Mouse (Mus musculus): ENCODE data around the gene Tubgcp4. TPM values are rescaled to one million over a fixed set of nuclear protein-coding genes. Genes with fewer than 3 reads are reported as not detected.

Tubgcp4 gene
- polyA plus RNA-seq, 1 experiment from 2014 or later = 82.1 TPM

DNA sequence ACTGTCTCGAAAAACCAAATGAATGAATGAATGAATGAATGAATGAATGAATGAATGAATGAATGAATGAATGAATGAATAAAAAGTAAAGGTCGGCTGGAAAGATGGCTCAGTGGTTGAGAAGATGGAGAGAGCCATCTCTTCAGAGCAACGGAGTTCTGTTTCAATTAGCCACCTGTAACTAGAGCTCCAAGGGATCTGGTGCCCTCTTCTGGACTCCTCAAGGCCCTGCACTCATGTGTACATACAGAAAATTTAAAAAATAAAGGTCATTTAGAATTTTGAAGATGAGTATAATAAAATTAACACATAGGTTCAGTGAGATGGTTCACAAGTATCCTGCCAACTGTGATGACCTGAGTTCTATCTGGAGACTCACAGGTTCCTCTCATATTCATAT is 17.4 kb upstream of the Tubgcp4 start:
- no peak overlapping the region for H3K27ac ChIP-seq (replicated peaks)
- WGBS = 79% methylated on average over 3 of the region's 3 CpGs
- H3K9me3 ChIP-seq = no peaks in the 10 kb centered on the region
- DNase-seq (ENCODE audit: low spot score) = no peak
- no peaks in the 10 kb centered on the region for H3K4me1 ChIP-seq
- no peaks in the 10 kb centered on the region for H3K27me3 ChIP-seq (replicated peaks; ENCODE audit: low read depth, poor library complexity, severe bottlenecking)
- H3K4me3 ChIP-seq = no peak overlapping the region
- peaks cover 60% of the 10 kb centered on the region for H3K36me3 ChIP-seq (replicated peaks)

DNA sequence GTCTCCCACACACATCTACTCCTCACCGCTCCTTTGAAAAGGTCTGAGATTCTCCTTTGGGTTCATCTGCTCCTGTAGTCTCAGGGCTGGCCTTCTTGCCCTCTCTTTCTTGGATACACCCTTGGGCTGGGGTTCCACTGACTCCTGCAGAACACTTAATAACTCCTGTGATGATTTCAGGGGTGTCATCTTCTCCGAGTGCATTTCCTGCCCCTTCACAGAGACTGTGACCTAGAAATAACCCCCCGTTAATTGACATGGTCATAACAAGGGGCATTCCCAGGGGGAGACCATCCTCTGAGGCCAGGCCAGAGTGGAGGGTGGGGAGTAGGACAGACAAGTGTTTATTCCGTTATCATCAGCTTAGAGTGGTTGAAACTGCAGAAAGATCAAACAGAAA is 1.3 kb upstream of the Tubgcp4 start:
- H3K27me3 ChIP-seq (replicated peaks; ENCODE audit: low read depth, poor library complexity, severe bottlenecking) = no peaks in the 10 kb centered on the region
- DNase-seq (ENCODE audit: low spot score) = no peak
- H3K9me3 ChIP-seq = no peaks in the 10 kb centered on the region
- H3K4me1 ChIP-seq = peaks cover 26% of the 10 kb centered on the region
- peak overlapping the region; percentile 82 for H3K4me3 ChIP-seq
- peaks cover 46% of the 10 kb centered on the region for H3K36me3 ChIP-seq (replicated peaks)
- 65% methylated on average over 4 of the region's 4 CpGs for WGBS
- no peak overlapping the region for H3K27ac ChIP-seq (replicated peaks)

DNA sequence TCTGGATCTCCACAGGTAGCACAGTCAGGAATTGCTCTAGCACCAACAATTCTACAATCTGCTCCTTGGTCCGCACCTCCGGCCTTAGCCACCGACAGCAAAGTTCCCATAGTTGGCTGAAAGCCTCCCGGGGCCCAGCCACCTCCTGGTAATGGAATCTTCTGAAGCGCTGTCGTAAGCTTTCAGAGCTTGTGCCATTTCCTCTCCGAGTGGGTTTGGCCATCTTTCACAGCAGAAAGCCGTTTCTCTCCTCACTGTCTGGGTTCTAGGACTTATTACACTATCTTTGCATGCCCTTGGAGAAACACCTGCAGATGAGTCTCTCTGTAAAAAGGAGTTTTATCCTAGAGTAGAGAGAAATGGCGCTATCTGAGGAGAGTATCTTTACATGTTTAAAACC is 552 bp upstream of the Tubgcp4 start:
- peak overlapping the region; percentile 82 for H3K4me3 ChIP-seq
- peaks cover 46% of the 10 kb centered on the region for H3K36me3 ChIP-seq (replicated peaks)
- no peaks in the 10 kb centered on the region for H3K9me3 ChIP-seq
- no peaks in the 10 kb centered on the region for H3K27me3 ChIP-seq (replicated peaks; ENCODE audit: low read depth, poor library complexity, severe bottlenecking)
- DNase-seq (ENCODE audit: low spot score) = no peak
- no peak overlapping the region for H3K27ac ChIP-seq (replicated peaks)
- H3K4me1 ChIP-seq = peaks cover 26% of the 10 kb centered on the region
- WGBS = 13% methylated on average over 9 of the region's 9 CpGs

GRCm38 (mm10) chr2:121170980-121171742 is 707 bp downstream of the Tubgcp4 start, which contains the start of gene Zscan29:
Zscan29 (minus strand) TSS chr2:121171125.
- H3K36me3 ChIP-seq (replicated peaks) = peaks cover 50% of the 10 kb centered on the region
- peak; percentile 94 for DNase-seq (ENCODE audit: low spot score)
- peak within 1 kb of the TSS; percentile 88 for H3K27ac ChIP-seq (replicated peaks)
- peak within 1 kb of the TSS; percentile 82 for H3K4me3 ChIP-seq
- H3K27me3 ChIP-seq (replicated peaks; ENCODE audit: low read depth, poor library complexity, severe bottlenecking) = no peaks in the 10 kb centered on the region
- peaks cover 26% of the 10 kb centered on the region for H3K4me1 ChIP-seq
- under 1% methylated on average over 66 of the region's 66 CpGs for WGBS
- no peaks in the 10 kb centered on the region for H3K9me3 ChIP-seq

- Histone ChIP-seq H3K27ac (replicated peaks) (no peak overlapping the region), H3K9me3 (no peaks in the 10 kb centered on the region), H3K27me3 (replicated peaks; ENCODE audit: low read depth, poor library complexity, severe bottlenecking) (no peaks in the 10 kb centered on the region), H3K36me3 (replicated peaks) (peaks cover 98% of the 10 kb centered on the region), H3K4me3 (no peak overlapping the region), H3K4me1 (no peaks in the 10 kb centered on the region)
- 95% methylated on average over 3 of the region's 3 CpGs for WGBS
- no peak for DNase-seq (ENCODE audit: low spot score)
Measured at GRCm38 (mm10) chr2:121178828-121179479, 8.5 kb downstream of the Tubgcp4 start.

DNA sequence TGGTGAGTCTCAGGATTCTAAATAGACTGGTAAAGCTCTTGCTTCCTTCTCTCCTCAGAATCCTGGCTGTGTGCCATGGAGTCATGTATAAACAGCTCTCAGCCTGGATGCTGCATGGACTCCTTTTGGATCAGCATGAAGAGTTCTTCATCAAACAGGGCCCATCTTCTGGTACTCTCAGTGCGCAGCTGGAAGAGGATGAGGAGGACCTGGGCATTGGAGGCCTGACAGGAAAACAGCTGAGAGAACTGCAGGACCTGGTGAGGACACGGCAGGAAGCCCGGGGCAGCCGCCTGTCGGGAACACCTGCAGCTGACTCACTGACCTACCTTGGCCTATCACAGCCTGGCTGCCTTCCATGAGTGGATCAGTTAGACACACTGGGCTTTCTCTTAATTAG is 13.0 kb downstream of the Tubgcp4 start:
- WGBS = 92% methylated on average over 5 of the region's 5 CpGs
- no peak overlapping the region for H3K27ac ChIP-seq (replicated peaks)
- no peaks in the 10 kb centered on the region for H3K9me3 ChIP-seq
- DNase-seq (ENCODE audit: low spot score) = no peak
- no peaks in the 10 kb centered on the region for H3K27me3 ChIP-seq (replicated peaks; ENCODE audit: low read depth, poor library complexity, severe bottlenecking)
- H3K4me1 ChIP-seq = no peaks in the 10 kb centered on the region
- no peak overlapping the region for H3K4me3 ChIP-seq
- H3K36me3 ChIP-seq (replicated peaks) = peaks cover 98% of the 10 kb centered on the region

DNA sequence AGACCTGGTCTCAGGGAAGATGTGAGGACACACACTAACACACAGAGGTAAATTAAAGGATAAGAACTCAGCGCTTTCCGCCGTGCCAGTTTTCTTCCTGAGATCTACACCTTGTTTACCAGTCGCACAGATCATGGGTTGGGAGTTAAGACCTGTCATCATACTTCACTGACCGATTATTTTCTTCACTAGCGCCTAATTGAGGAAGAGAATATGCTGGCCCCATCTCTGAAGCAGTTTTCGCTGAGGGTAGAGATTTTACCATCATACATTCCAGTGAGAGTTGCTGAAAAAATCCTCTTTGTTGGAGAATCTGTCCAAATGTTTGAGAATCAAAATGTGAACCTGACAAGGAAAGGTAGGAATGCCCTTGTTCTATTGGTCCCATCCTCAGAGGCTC is 13.7 kb downstream of the Tubgcp4 start:
- Histone ChIP-seq H3K27me3 (replicated peaks; ENCODE audit: low read depth, poor library complexity, severe bottlenecking) (no peaks in the 10 kb centered on the region), H3K9me3 (no peaks in the 10 kb centered on the region), H3K4me3 (no peak overlapping the region), H3K36me3 (replicated peaks) (peaks cover 98% of the 10 kb centered on the region), H3K4me1 (no peaks in the 10 kb centered on the region), H3K27ac (replicated peaks) (no peak overlapping the region)
- WGBS = 95% methylated on average over 7 of the region's 7 CpGs
- no peak for DNase-seq (ENCODE audit: low spot score)

GRCm38 (mm10) chr2:121188530-121188929 is 18.1 kb downstream of the Tubgcp4 start:
- DNase-seq (ENCODE audit: low spot score) = no peak
- no peaks in the 10 kb centered on the region for H3K27me3 ChIP-seq (replicated peaks; ENCODE audit: low read depth, poor library complexity, severe bottlenecking)
- no peak overlapping the region for H3K27ac ChIP-seq (replicated peaks)
- no peak overlapping the region for H3K4me3 ChIP-seq
- peaks cover 99% of the 10 kb centered on the region for H3K36me3 ChIP-seq (replicated peaks)
- H3K4me1 ChIP-seq = no peaks in the 10 kb centered on the region
- H3K9me3 ChIP-seq = no peaks in the 10 kb centered on the region
- 86% methylated on average over 1 of the region's 1 CpGs for WGBS

GRCm38 (mm10) chr2:121195466-121195865 is 25.0 kb downstream of the Tubgcp4 start:
- H3K4me1 ChIP-seq = no peaks in the 10 kb centered on the region
- peaks cover 99% of the 10 kb centered on the region for H3K36me3 ChIP-seq (replicated peaks)
- no peaks in the 10 kb centered on the region for H3K9me3 ChIP-seq
- no peak for DNase-seq (ENCODE audit: low spot score)
- H3K27me3 ChIP-seq (replicated peaks; ENCODE audit: low read depth, poor library complexity, severe bottlenecking) = no peaks in the 10 kb centered on the region
- WGBS = 95% methylated on average over 9 of the region's 9 CpGs
- no peak overlapping the region for H3K27ac ChIP-seq (replicated peaks)
- no peak overlapping the region for H3K4me3 ChIP-seq

- Histone ChIP-seq H3K36me3 (replicated peaks) (peaks cover 100% of the 10 kb centered on the region), H3K27ac (replicated peaks) (no peak overlapping the region), H3K4me1 (no peaks in the 10 kb centered on the region), H3K4me3 (no peak overlapping the region), H3K27me3 (replicated peaks; ENCODE audit: low read depth, poor library complexity, severe bottlenecking) (no peaks in the 10 kb centered on the region), H3K9me3 (no peaks in the 10 kb centered on the region)
- no peak for DNase-seq (ENCODE audit: low spot score)
- WGBS = 95% methylated on average over 17 of the region's 17 CpGs
Measured at GRCm38 (mm10) chr2:121204276-121204675, 33.8 kb downstream of the Tubgcp4 start.

DNA sequence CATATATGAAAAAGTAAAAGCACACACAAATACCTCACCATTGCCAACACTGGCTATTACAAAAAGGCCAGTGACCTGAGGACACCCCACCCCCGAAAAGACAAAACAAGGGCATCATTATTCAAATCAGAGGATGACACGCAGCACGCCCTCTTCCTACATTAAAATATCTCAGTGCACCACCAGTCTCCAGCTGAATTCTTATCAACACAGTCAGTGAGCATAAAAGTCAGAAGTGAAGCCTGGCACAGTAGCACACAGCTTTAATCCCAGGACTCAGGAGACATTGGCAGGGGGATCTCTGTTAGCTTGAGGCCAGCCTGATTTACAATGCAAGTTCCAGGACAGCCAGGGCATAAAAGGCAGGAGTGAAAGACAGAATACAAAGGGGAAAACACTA is 36.1 kb downstream of the Tubgcp4 start:
- peaks cover 100% of the 10 kb centered on the region for H3K36me3 ChIP-seq (replicated peaks)
- 95% methylated on average over 3 of the region's 3 CpGs for WGBS
- no peak overlapping the region for H3K4me3 ChIP-seq
- no peak for DNase-seq (ENCODE audit: low spot score)
- no peaks in the 10 kb centered on the region for H3K27me3 ChIP-seq (replicated peaks; ENCODE audit: low read depth, poor library complexity, severe bottlenecking)
- no peaks in the 10 kb centered on the region for H3K9me3 ChIP-seq
- no peaks in the 10 kb centered on the region for H3K4me1 ChIP-seq
- no peak overlapping the region for H3K27ac ChIP-seq (replicated peaks)

GRCm38 (mm10) chr2:121214491-121214890 is 44.0 kb downstream of the Tubgcp4 start:
- H3K27ac ChIP-seq (replicated peaks) = no peak overlapping the region
- DNase-seq (ENCODE audit: low spot score) = no peak
- H3K27me3 ChIP-seq (replicated peaks; ENCODE audit: low read depth, poor library complexity, severe bottlenecking) = no peaks in the 10 kb centered on the region
- H3K4me1 ChIP-seq = no peaks in the 10 kb centered on the region
- H3K4me3 ChIP-seq = no peak overlapping the region
- WGBS = 94% methylated on average over 3 of the region's 3 CpGs
- H3K9me3 ChIP-seq = no peaks in the 10 kb centered on the region
- H3K36me3 ChIP-seq (replicated peaks) = peaks cover 100% of the 10 kb centered on the region

- Histone ChIP-seq H3K4me3 (no peak overlapping the region), H3K36me3 (replicated peaks) (peaks cover 99% of the 10 kb centered on the region)
- no peak for DNase-seq (ENCODE audit: low spot score)
Measured at GRCm38 (mm10) chr2:121219177-121219576, 48.7 kb downstream of the Tubgcp4 start.

More at GRCm38 (mm10) chr2:121219177-121219576, 48.7 kb downstream of the Tubgcp4 start:
- Histone ChIP-seq H3K27me3 (replicated peaks; ENCODE audit: low read depth, poor library complexity, severe bottlenecking) (no peaks in the 10 kb centered on the region), H3K4me1 (no peaks in the 10 kb centered on the region), H3K27ac (replicated peaks) (no peak overlapping the region), H3K9me3 (no peaks in the 10 kb centered on the region)

Data from embryonic facial prominence, embryonic 10.5 days (tissue).